ENCODE assay signal across 8 mouse cellular contexts in the genomic region with DNA sequence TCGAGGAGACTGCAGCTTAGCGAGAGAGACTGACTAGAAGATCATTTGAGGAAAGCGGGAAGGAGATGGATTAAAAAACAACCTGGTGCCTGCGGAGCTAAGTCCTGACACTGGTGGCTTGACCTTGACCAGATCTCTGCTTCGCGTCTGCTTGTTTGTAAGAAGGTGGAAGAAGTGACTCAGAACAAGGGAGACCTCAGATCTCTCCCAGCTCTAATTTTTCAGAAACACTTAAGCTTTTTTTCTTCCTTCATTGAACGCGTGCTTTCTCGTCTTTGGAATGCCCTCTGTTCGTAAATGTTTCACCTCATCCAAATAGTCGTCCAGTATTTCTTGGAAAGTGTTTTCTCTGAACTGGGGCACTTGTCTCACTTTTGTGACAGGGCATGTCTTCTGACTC. TPM values are rescaled to one million over a fixed set of nuclear protein-coding genes. Genes with fewer than 3 reads are reported as not detected.
DNase-seq lines count a peak whose midpoint lies in the region; ATAC-seq and TF ChIP-seq lines count a peak whose summit lies in the region.

No protein-coding gene starts in this region.

- peaks cover 0 to 15% of the 10 kb centered on the region in 2 experiments; a peak in 3 of 4 replicates for H3K4me1 ChIP-seq in CH12.LX (ENCODE audit: control insufficient read depth in 1 of 2, insufficient read depth in 2 of 2)
- peaks cover 11% of the 10 kb centered on the region; the same call in 1 of the 2 replicates for H3K4me1 ChIP-seq in hindbrain, embryonic 12.5 days
- H3K4me1 ChIP-seq in lung, postnatal 0 days (ENCODE audit: insufficient read depth, low read depth, low read length), result no peaks in the 10 kb centered on the region; the same call in 1 of the 2 replicates

- TF ChIP-seq EP300 in CH12.LX (IDR thresholded peaks at IDR 0.05; ENCODE audit: low read length), result no peak
- TF ChIP-seq EP300 in lung, postnatal 0 days (IDR thresholded peaks at IDR 0.05), result peak; percentile 36; the same call in 1 of the 2 replicates

- H3K79me2 ChIP-seq in CH12.LX (replicated peaks; ENCODE audit: control insufficient read depth, extremely low read depth, insufficient read depth, poor library complexity, severe bottlenecking), result no peaks in the 10 kb centered on the region

- ATAC-seq in CD4-positive, CD25-positive, alpha-beta regulatory T cell, adult 4 months, result no peak
- no peak for ATAC-seq in hindbrain, embryonic 12.5 days (ENCODE audit: low FRiP score)
- no peak for ATAC-seq in lung, postnatal 0 days

- TF ChIP-seq POLR2A in CH12.LX (IDR thresholded peaks at IDR 0.05; ENCODE audit: low read depth, low read length), result no peak

- dilution Hi-C loops in CH12.LX (cut with MboI; ENCODE audit: extremely low pct_ligation_motif_present, extremely low pct_unique_long_range_greater_than_20kb, low sequenced_read_pairs), result no loop called here

- no peak overlapping the region for H3K4me3 ChIP-seq in CH12.LX (replicated peaks in 1 of 3; ENCODE audit: low read depth in 2 of 3, low read length in 2 of 3, poor library complexity in 1 of 3)
- peak overlapping the region; percentile 82 for H3K4me3 ChIP-seq in hindbrain, embryonic 12.5 days
- peak overlapping the region; percentile 85 for H3K4me3 ChIP-seq in lung, postnatal 0 days (ENCODE audit: low read depth, low read length)

- 0 out of 2 replicates have a peak overlapping the region, but pooled peaks have one; percentile 30 for H3K9ac ChIP-seq in CH12.LX (ENCODE audit: insufficient read depth, low read depth)
- H3K9ac ChIP-seq in hindbrain, embryonic 12.5 days, result no peak overlapping the region; the same call in 1 of the 2 replicates
- H3K9ac ChIP-seq in lung, postnatal 0 days (replicated peaks; ENCODE audit: low read depth), result 0 out of 2 replicates have a peak overlapping the region, but pooled peaks have one; percentile 9

- peak overlapping the region; percentile 99 for H3K4me2 ChIP-seq in CH12.LX (ENCODE audit: insufficient read depth, low read depth, poor library complexity, severe bottlenecking)
- peak overlapping the region; percentile 56 for H3K4me2 ChIP-seq in hindbrain, embryonic 12.5 days (replicated peaks)
- H3K4me2 ChIP-seq in lung, postnatal 0 days (replicated peaks; ENCODE audit: low read depth, low read length), result peak overlapping the region; percentile 78

- WGBS in hindbrain, embryonic 12.5 days, result 15% methylated on average over 11 of the region's 11 CpGs
- 4% methylated on average over 11 of the region's 11 CpGs for WGBS in lung, postnatal 0 days

- peak; percentile 31 for DNase-seq in CD4-positive, CD25-positive, alpha-beta regulatory T cell, adult 2 months (ENCODE audit: low read depth, low spot score)
- DNase-seq in CH12.LX (ENCODE audit: extremely low read depth), result peak; percentile 8
- DNase-seq in lung, postnatal 0 days (ENCODE audit: low spot score), result peak; percentile 62
- no peak for DNase-seq in cerebellum, adult 8-10 months
- DNase-seq in layer of hippocampus, adult 9-10 months (ENCODE audit: low spot score), result no peak
- no peak for DNase-seq in frontal cortex, postnatal 10 days (ENCODE audit: low spot score in 2 of 2)

- no peak for TF ChIP-seq RAD21 in CH12.LX (IDR thresholded peaks at IDR 0.05; ENCODE audit: low read depth, low read length)

- in situ Hi-C loops in CH12.LX (cut with MboI; ENCODE audit: low pct_ligation_motif_present, low pct_unique_long_range_greater_than_20kb, low sequenced_read_pairs), result no loop called here

- no peaks in the 10 kb centered on the region for H3K9me3 ChIP-seq in CH12.LX (replicated peaks; ENCODE audit: low read length)
- no peaks in the 10 kb centered on the region for H3K9me3 ChIP-seq in hindbrain, embryonic 12.5 days (replicated peaks)
- no peaks in the 10 kb centered on the region for H3K9me3 ChIP-seq in lung, postnatal 0 days (ENCODE audit: low read length)

- TF ChIP-seq CTCF in CH12.LX (conservative IDR thresholded peaks at IDR 0.05 in 1 of 2, IDR thresholded peaks at IDR 0.05 in 1 of 2; ENCODE audit: low read depth in 2 of 2, low read length in 2 of 2), result no peak
- no peak for TF ChIP-seq CTCF in lung, postnatal 0 days (IDR thresholded peaks at IDR 0.05)

- no peaks in the 10 kb centered on the region for H3K36me3 ChIP-seq in CH12.LX (replicated peaks in 1 of 2; ENCODE audit: control insufficient read depth in 1 of 2, insufficient read depth in 1 of 2, low read length in 1 of 2)
- H3K36me3 ChIP-seq in hindbrain, embryonic 12.5 days, result no peaks in the 10 kb centered on the region
- no peaks in the 10 kb centered on the region for H3K36me3 ChIP-seq in lung, postnatal 0 days (ENCODE audit: insufficient read depth, low read length)

- H3K27me3 ChIP-seq in CH12.LX (replicated peaks), result peaks cover 11% of the 10 kb centered on the region
- H3K27me3 ChIP-seq in hindbrain, embryonic 12.5 days, result no peaks in the 10 kb centered on the region
- H3K27me3 ChIP-seq in lung, postnatal 0 days (replicated peaks; ENCODE audit: insufficient read depth, low read length), result no peaks in the 10 kb centered on the region

- H3K27ac ChIP-seq in CH12.LX (ENCODE audit: insufficient read depth, low read depth), result no peak overlapping the region
- H3K27ac ChIP-seq in hindbrain, embryonic 12.5 days, result peak overlapping the region; percentile 95; the same call in 1 of the 2 replicates
- H3K27ac ChIP-seq in lung, postnatal 0 days (ENCODE audit: low read length), result peak overlapping the region; percentile 78

TF ChIP-seq in CH12.LX, 34 proteins besides CTCF, POLR2A, EP300 and RAD21:
- TF ChIP-seq UBTF (IDR thresholded peaks at IDR 0.05; ENCODE audit: low read depth, low read length), result no peak

RNA-seq across cellular contexts. Expression of gene Magi3, which starts 1.0 kb away (rescaled TPM):
- 1 to 10 TPM; 4.1 to 5.0 TPM for polyA plus RNA-seq in CD4-positive, CD25-positive, alpha-beta regulatory T cell, adult 4 months (2017; shearing (Covaris generic))
- total RNA-seq in CH12.LX (2012; rRNA removed) (0.68 and 0.80 TPM in 2 replicates), CH12.LX (2014; rRNA removed) (1.8 and 2.0 TPM in 2 replicates)
- polyA plus RNA-seq in CH12.LX (2012; ENCODE audit: insufficient read length, low read depth), result 2.2 and 2.6 TPM in 2 replicates
- 5.2 and 5.4 TPM in 2 replicates for polyA plus RNA-seq in hindbrain, embryonic 12.5 days (2016; fragmentation: Nextera tagmentation; extraction: Ambion mirVana)
- 7.0 and 11.3 TPM in 2 replicates for polyA plus RNA-seq in lung, postnatal 0 days (2015; fragmentation: Nextera tagmentation; extraction: Ambion mirVana)

Comparison
In these comparisons a context has a peak if more than half of its experiments do, and no peak if none do; other contexts are left out.
1. DNase-seq: peak in CD4-positive, CD25-positive, alpha-beta regulatory T cell, adult 2 months (single experiment), CH12.LX (single experiment) and lung, postnatal 0 days (single experiment); none in cerebellum, adult 8-10 months (single experiment), layer of hippocampus, adult 9-10 months (single experiment) and frontal cortex, postnatal 10 days (0 of 2).
2. H3K4me3 ChIP-seq: peak in hindbrain, embryonic 12.5 days (single experiment) and lung, postnatal 0 days (single experiment); none in CH12.LX (0 of 3).
3. Peak in every context shown above with its lines, with median percentiles within 50 percentile points of each other: H3K4me2 ChIP-seq.